Mouse (Mus musculus): ENCODE measurements at regions not wholly inside any gene's neighbourhood (a gene's known extent, or its start where the extent isn't known, plus 50 kb on each side); places are given as distances from the start of the nearest gene placed in this dataset.

DNA sequence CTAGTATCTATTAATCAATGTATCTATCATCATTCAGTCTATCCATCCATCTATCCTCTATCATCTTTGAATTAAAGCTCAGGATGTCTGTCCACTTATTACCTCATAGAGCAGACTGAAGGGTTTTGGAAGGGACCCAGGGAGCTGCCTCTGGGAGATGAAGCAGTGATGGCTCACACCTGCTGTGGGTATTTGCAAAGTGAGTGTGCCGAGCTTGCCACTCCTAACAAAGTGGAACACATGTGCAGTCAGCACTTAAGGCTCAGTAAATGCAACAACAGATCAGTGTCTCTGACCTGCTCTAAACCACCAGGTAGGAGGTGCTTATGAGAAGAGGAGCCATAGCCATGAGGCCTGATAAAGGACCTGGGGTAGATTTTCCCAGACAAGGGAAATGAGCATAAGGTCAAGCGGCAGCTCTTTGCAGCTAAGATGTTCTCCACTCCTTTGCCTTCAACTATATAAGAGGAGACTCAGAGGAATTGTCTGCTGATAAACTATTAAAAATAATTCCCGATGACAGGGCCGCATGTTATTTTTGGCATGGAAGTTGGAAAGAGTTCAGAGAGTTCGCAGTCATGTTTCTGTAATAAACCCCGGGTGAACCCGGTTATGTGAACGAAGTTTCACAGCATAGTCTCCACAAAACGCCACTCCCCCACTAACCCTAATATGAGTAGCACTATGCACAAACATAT, 122.9 kb upstream of the Ccnd2 start:
- TF ChIP-seq CTCF (IDR thresholded peaks at IDR 0.05; ENCODE audit: extremely low read depth, insufficient read length, insufficient replicate concordance, low read depth, low read length): no peak
- TF ChIP-seq POLR2A (IDR thresholded peaks at IDR 0.05; ENCODE audit: low read depth, low read length): no peak

Data from small intestine, adult 2 months (tissue).